Mouse (Mus musculus) testis, postnatal 14 days (tissue): ENCODE data around the gene Nckap5.

Experiments used
- DNase-seq: peaks from one replicate; pipeline ENCODE4 v3.0.0; 2021; ENCODE audit warnings: low spot score

Nckap5 gene

DNA sequence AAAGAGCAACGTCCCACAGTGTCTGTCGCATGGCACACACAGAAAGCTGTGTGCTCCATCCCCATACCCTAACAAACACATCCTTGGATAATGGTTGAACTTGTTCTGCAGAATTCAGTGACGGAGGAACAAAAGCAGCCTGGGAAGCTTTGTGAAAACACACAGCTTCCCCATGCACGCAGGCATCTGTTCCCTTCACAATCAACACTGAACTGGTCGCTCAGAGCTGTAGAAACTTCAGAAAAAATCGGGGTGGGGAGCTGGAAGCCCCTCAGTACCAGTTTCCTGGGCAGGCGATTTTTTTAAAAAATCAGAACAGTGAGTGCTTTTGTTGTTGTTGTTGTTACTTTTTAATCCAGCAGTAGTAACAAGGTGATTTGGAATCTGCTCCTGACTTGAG is 960.5 kb downstream of the Nckap5 start:
- DNase-seq, result no peak
